Mouse (Mus musculus) embryonic facial prominence, embryonic 12.5 days (tissue): Measurements from ENCODE around the gene Olfr1254. TPM values are rescaled to one million over a fixed set of nuclear protein-coding genes. Genes with fewer than 3 reads are reported as not detected.

Source experiments
- ATAC-seq: fragments of 200-750 bp; cut with Nextera tagmentation; 2 replicates; pipeline ENCODE4 v1.8.0; 2017; ENCODE audit not compliant: insufficient number of reproducible peaks, insufficient read depth, low FRiP score, low TSS enrichment
- H3K27ac ChIP-seq: fragments of 300-500 bp; sonication (generic); 2 replicates; pipeline ENCODE4 v1.5.1; 2016; ENCODE audit warnings: mild to moderate bottlenecking
- H3K27me3 ChIP-seq: fragments of 300-500 bp; sonication (generic); 2 replicates; pipeline ENCODE4 v1.6.1; 2016; ENCODE audit warnings: mild to moderate bottlenecking, moderate library complexity
- H3K36me3 ChIP-seq: fragments of 300-500 bp; sonication (generic); 2 replicates; pipeline ENCODE4 v1.6.1; 2016; ENCODE audit warnings: mild to moderate bottlenecking
- H3K4me1 ChIP-seq: fragments of 300-500 bp; sonication (generic); 2 replicates; pipeline ENCODE4 v1.6.1; 2016
- H3K4me2 ChIP-seq: fragments of 300-500 bp; sonication (generic); replicated peaks from 2 replicates; pipeline ENCODE4 v1.6.1; 2016; ENCODE audit warnings: mild to moderate bottlenecking, moderate library complexity
- H3K4me3 ChIP-seq: fragments of 300-500 bp; sonication (generic); 2 replicates; pipeline ENCODE4 v1.5.1; 2016; ENCODE audit warnings: mild to moderate bottlenecking
- H3K9ac ChIP-seq: fragments of 300-500 bp; sonication (generic); 2 replicates; pipeline ENCODE4 v1.6.1; 2016; ENCODE audit warnings: mild to moderate bottlenecking, moderate library complexity
- H3K9me3 ChIP-seq: fragments of 300-500 bp; sonication (generic); 2 replicates; pipeline ENCODE4 v1.6.1; 2016; ENCODE audit warnings: mild to moderate bottlenecking, moderate library complexity
- WGBS: fragments of 180-500 bp; shearing (Covaris S2); methylation state at CpG from one replicate; pipeline ENCODE4 v1.1.7; 2016; 5-methylcytosine and 5-hydroxymethylcytosine counted together
- polyA plus RNA-seq: library from polyadenylated mRNA; unstranded; fragments of >200 nt; fragmentation: Nextera tagmentation; extraction: Ambion mirVana; gene quantifications from 2 replicates; pipeline ENCODE4 v1.2.1, GENCODE M21; 2016

Olfr1254 gene
- not detected in 2 replicates for polyA plus RNA-seq

DNA sequence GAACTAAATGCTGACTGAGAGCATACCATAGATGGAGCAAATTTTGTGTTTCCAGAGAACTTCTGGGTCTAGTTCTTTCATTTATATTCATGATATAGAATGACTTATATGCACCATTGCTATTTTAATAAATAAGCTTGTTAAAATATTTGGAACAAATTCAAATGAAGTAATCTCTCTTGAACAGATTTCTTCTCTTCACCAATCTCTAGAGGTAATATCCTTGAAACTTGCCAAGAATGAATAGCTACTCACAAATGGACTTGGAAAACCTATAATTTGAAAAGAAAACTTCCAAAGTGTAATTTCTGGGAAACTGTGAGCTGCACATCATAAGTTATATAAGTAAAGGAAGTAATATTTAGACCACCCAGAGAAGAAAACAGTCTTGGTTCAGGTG, at the start of gene Olfr1254:
Olfr1254 (minus strand) TSS at position 101 of the 400 bp plus-strand sequence.
- no peaks in the 10 kb centered on the region for H3K9me3 ChIP-seq
- no peak for ATAC-seq
- H3K4me2 ChIP-seq = no peak within 1 kb of the TSS
- no peak within 1 kb of the TSS for H3K27ac ChIP-seq
- no peaks in the 10 kb centered on the region for H3K27me3 ChIP-seq
- no peaks in the 10 kb centered on the region for H3K36me3 ChIP-seq
- no peak within 1 kb of the TSS for H3K4me3 ChIP-seq
- no peak within 1 kb of the TSS for H3K9ac ChIP-seq
- H3K4me1 ChIP-seq = no peaks in the 10 kb centered on the region

DNA sequence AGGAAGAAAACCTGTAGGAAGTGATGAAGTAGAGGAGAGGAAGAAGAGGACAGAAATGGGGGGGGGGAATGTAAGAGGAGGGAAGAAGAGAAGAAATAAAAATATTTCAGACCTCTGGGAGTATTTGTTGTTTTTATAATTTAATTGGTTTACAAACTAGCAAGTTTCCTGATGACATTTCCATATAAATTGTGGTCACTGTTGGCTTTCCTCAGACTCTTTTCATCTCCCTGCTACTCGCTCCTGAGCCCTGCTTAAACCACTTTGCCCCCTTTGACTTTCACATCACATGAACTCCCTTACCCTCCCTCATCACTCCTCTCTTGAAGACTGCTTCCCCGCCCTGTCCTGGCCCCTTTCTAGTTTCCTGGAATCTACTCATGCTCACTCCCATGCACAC, 48.0 kb upstream of the Olfr1254 start, which contains the start of gene Olfr1256:
Olfr1256 (minus strand) TSS at position 101 of the 400 bp plus-strand sequence.
- Histone ChIP-seq H3K9ac (no peak within 1 kb of the TSS), H3K4me1 (no peaks in the 10 kb centered on the region), H3K27me3 (no peaks in the 10 kb centered on the region), H3K4me2 (no peak within 1 kb of the TSS), H3K9me3 (no peaks in the 10 kb centered on the region), H3K36me3 (no peaks in the 10 kb centered on the region), H3K4me3 (no peak within 1 kb of the TSS), H3K27ac (no peak within 1 kb of the TSS)
- WGBS = 62% methylated on average over 2 of the region's 2 CpGs
- no peak for ATAC-seq

DNA sequence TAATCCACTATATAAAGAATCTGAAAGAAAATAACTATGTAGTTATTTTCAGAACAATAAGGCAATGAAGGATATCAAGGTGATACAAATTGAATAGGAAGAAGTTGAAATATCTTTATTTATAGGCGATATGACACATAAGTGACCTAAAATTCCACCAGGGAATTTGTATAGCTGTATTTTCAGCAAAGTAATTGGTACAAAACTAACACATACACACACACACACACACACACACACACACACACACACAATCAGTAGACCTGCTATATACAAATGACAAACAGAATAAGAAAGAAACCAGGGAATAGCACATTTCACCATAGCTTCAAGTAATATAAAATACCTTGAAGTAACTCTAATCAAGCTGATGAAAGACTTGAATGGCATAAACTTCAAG, 26.8 kb upstream of the Olfr1254 start:
- Histone ChIP-seq H3K4me3 (no peak overlapping the region), H3K27ac (no peak overlapping the region), H3K9me3 (0 out of 2 replicates have a peak, but pooled peaks cover 4% of the 10 kb centered on the region), H3K36me3 (no peaks in the 10 kb centered on the region), H3K9ac (no peak overlapping the region), H3K27me3 (no peaks in the 10 kb centered on the region), H3K4me1 (no peaks in the 10 kb centered on the region), H3K4me2 (no peak overlapping the region)
- WGBS = 74% methylated on average over 1 of the region's 1 CpGs
- ATAC-seq = no peak

GRCm38 (mm10) chr2:89811751-89812150, 18.3 kb upstream of the Olfr1254 start, which contains the start of gene Olfr1255:
Gene Olfr1255 (plus strand): TSS chr2:89812051.
- 78% methylated on average over 3 of the region's 3 CpGs for WGBS
- no peak for ATAC-seq

GRCm38 (mm10) chr2:89810751-89811150, 17.3 kb upstream of the Olfr1254 start:
- H3K27me3 ChIP-seq = no peaks in the 10 kb centered on the region
- no peaks in the 10 kb centered on the region for H3K9me3 ChIP-seq
- no peak overlapping the region for H3K27ac ChIP-seq
- H3K4me3 ChIP-seq = no peak overlapping the region
- no peak overlapping the region for H3K9ac ChIP-seq
- no peak for ATAC-seq
- H3K36me3 ChIP-seq = no peaks in the 10 kb centered on the region
- no peaks in the 10 kb centered on the region for H3K4me1 ChIP-seq
- H3K4me2 ChIP-seq = no peak overlapping the region
- WGBS = 81% methylated on average over 2 of the region's 2 CpGs

More at GRCm38 (mm10) chr2:89811751-89812150, 18.3 kb upstream of the Olfr1254 start, which contains the start of gene Olfr1255:
- no peaks in the 10 kb centered on the region for H3K9me3 ChIP-seq
- no peaks in the 10 kb centered on the region for H3K4me1 ChIP-seq
- no peak within 1 kb of the TSS for H3K4me3 ChIP-seq
- no peak within 1 kb of the TSS for H3K9ac ChIP-seq
- H3K27me3 ChIP-seq = no peaks in the 10 kb centered on the region
- H3K4me2 ChIP-seq = no peak within 1 kb of the TSS
- no peaks in the 10 kb centered on the region for H3K36me3 ChIP-seq
- H3K27ac ChIP-seq = no peak within 1 kb of the TSS

GRCm38 (mm10) chr2:89799583-89799982, 6.2 kb upstream of the Olfr1254 start:
- H3K27ac ChIP-seq = no peak overlapping the region
- no peaks in the 10 kb centered on the region for H3K36me3 ChIP-seq
- ATAC-seq = no peak
- no peaks in the 10 kb centered on the region for H3K9me3 ChIP-seq
- H3K9ac ChIP-seq = no peak overlapping the region
- WGBS = 86% methylated on average over 3 of the region's 3 CpGs
- no peaks in the 10 kb centered on the region for H3K27me3 ChIP-seq
- no peak overlapping the region for H3K4me3 ChIP-seq
- H3K4me1 ChIP-seq = no peaks in the 10 kb centered on the region
- H3K4me2 ChIP-seq = no peak overlapping the region

DNA sequence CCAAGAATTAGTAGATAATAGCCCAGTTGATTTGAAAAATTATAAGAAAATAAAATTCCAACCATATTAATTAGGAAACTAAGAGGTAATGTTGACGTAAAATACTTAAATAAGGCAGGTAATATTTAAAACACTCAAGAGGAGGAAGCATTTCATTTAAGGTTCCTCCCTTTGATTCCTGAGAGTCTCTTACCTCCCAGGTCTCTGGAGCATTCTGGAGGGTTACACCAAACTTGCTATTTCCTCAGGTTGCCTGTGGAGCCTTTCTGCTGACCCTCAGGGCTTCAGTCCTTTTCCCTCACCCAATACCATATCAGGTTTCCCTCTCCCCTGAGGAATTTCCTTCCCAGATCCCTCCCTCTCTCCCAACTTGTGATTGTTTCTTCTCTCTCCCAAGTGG, 36.4 kb downstream of the Olfr1254 start, which contains the start of gene Olfr1253:
Olfr1253 (minus strand) TSS at position 101 of the 400 bp plus-strand sequence.
- 87% methylated on average over 1 of the region's 1 CpGs for WGBS
- no peak within 1 kb of the TSS for H3K27ac ChIP-seq
- H3K4me1 ChIP-seq = no peaks in the 10 kb centered on the region
- H3K36me3 ChIP-seq = no peaks in the 10 kb centered on the region
- H3K9ac ChIP-seq = no peak within 1 kb of the TSS
- ATAC-seq = no peak
- no peaks in the 10 kb centered on the region for H3K9me3 ChIP-seq
- H3K27me3 ChIP-seq = no peaks in the 10 kb centered on the region
- no peak within 1 kb of the TSS for H3K4me2 ChIP-seq
- H3K4me3 ChIP-seq = no peak within 1 kb of the TSS

Other genes with a start within 250 kb of the Olfr1254 start
- not detected in 2 replicates for gene Olfr1245, start 215.2 kb downstream of the Olfr1254 start, polyA plus RNA-seq
- gene Olfr1246, start 200.5 kb downstream of the Olfr1254 start, polyA plus RNA-seq = not detected in 2 replicates
- not detected in 2 replicates for gene Olfr1247, start 179.5 kb downstream of the Olfr1254 start, polyA plus RNA-seq
- gene Olfr1248, start 175.4 kb downstream of the Olfr1254 start, polyA plus RNA-seq = not detected in 2 replicates
- not detected in 2 replicates for gene Olfr1249, start 158.6 kb downstream of the Olfr1254 start, polyA plus RNA-seq
- gene Olfr1250, start 132.2 kb downstream of the Olfr1254 start, polyA plus RNA-seq = not detected in 2 replicates
- gene Olfr1251, start 121.7 kb downstream of the Olfr1254 start, polyA plus RNA-seq = not detected in 2 replicates
- not detected in 2 replicates for gene Olfr1252, start 68.6 kb downstream of the Olfr1254 start, polyA plus RNA-seq
- not detected in 2 replicates for gene Olfr1253, start 36.5 kb downstream of the Olfr1254 start, polyA plus RNA-seq
- gene Olfr1255, start 18.4 kb upstream of the Olfr1254 start, polyA plus RNA-seq = not detected in 2 replicates
- not detected in 2 replicates for gene Olfr1256, start 47.9 kb upstream of the Olfr1254 start, polyA plus RNA-seq
- not detected in 2 replicates for gene Olfr48, start 54.6 kb upstream of the Olfr1254 start, polyA plus RNA-seq
- gene Olfr1257, start 84.8 kb upstream of the Olfr1254 start, polyA plus RNA-seq = not detected in 2 replicates
- gene Olfr1258, start 133.7 kb upstream of the Olfr1254 start, polyA plus RNA-seq = not detected in 2 replicates
- 0.04 TPM in 1 of 2 replicates, not detected in the other for gene Olfr1259, start 155.0 kb upstream of the Olfr1254 start, polyA plus RNA-seq
- not detected in 2 replicates for gene Olfr1260, start 180.7 kb upstream of the Olfr1254 start, polyA plus RNA-seq
- not detected in 2 replicates for gene Olfr1261, start 197.6 kb upstream of the Olfr1254 start, polyA plus RNA-seq
- not detected in 2 replicates for gene Olfr1262, start 206.5 kb upstream of the Olfr1254 start, polyA plus RNA-seq
- gene Olfr1263, start 218.5 kb upstream of the Olfr1254 start, polyA plus RNA-seq = not detected in 2 replicates
- gene Olfr1264, start 232.0 kb upstream of the Olfr1254 start, polyA plus RNA-seq = not detected in 2 replicates
- not detected in 2 replicates for gene Olfr1265, start 241.7 kb upstream of the Olfr1254 start, polyA plus RNA-seq